ENCODE assay signal across 27 mouse cellular contexts in the genomic region with DNA sequence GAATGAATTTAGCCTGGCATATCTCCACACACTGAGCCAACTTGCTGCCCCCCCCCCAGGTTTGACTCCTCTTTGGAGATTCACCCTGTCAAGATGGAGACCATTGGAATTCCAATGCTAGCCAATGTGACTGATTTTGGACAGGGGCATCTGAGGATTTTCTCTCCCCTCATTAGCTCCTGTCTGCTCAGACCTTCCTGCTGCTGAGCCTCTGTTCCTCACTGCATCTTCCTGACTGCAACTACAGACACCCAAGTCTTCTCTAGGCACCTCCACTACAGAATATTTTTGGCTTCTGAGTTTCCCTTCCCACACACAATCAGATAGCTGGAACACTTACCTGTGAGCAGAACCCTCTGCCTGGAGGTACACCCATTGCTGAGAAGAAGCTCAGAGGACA. TPM values are rescaled to one million over a fixed set of nuclear protein-coding genes. Genes with fewer than 3 reads are reported as not detected.
DNase-seq lines count a peak whose midpoint lies in the region; ATAC-seq and TF ChIP-seq lines count a peak whose summit lies in the region.
"Had no signal": no experiment of that assay in that cellular context is flagged by ENCODE, and none has a peak within 500 bp of the region (broad histone marks: within the 10 kb centered on the region; RNA-seq: fewer than 3 reads in every experiment).

No protein-coding gene starts in this region.

- no peak for TF ChIP-seq CTCF in heart, adult 2 months (IDR thresholded peaks at IDR 0.05)
- TF ChIP-seq CTCF in midbrain, postnatal 0 days (IDR thresholded peaks at IDR 0.05), result no peak

- H3K4me1 ChIP-seq in heart, adult 2 months (ENCODE audit: control insufficient read depth, insufficient read depth, low read length), result no peaks in the 10 kb centered on the region
- H3K4me1 ChIP-seq in limb, embryonic 11.5 days (ENCODE audit: control insufficient read depth, insufficient read depth, low read length), result no peaks in the 10 kb centered on the region
- no peaks in the 10 kb centered on the region for H3K4me1 ChIP-seq in limb, embryonic 10.5 days
- H3K4me1 ChIP-seq in midbrain, embryonic 11.5 days (ENCODE audit: control insufficient read depth, insufficient read depth, low read length), result no peaks in the 10 kb centered on the region
- H3K4me1 ChIP-seq in midbrain, postnatal 0 days (ENCODE audit: insufficient read depth, low read length), result no peaks in the 10 kb centered on the region

- H3K4me3 ChIP-seq in heart, adult 2 months, result no peak overlapping the region
- H3K4me3 ChIP-seq in limb, embryonic 11.5 days (ENCODE audit: low read depth, low read length), result no peak overlapping the region
- H3K4me3 ChIP-seq in limb, embryonic 10.5 days, result no peak overlapping the region
- no peak overlapping the region for H3K4me3 ChIP-seq in midbrain, embryonic 11.5 days (ENCODE audit: low read depth, low read length)
- no peak overlapping the region for H3K4me3 ChIP-seq in midbrain, postnatal 0 days (ENCODE audit: low read depth, low read length)

- ATAC-seq in limb, embryonic 11.5 days (ENCODE audit: insufficient number of reproducible peaks, low FRiP score, low TSS enrichment, low read depth), result no peak
- ATAC-seq in midbrain, embryonic 11.5 days (ENCODE audit: low FRiP score), result no peak
- no peak for ATAC-seq in midbrain, postnatal 0 days (ENCODE audit: low FRiP score)
- ATAC-seq: activated CD4-positive, CD25-positive, alpha-beta regulatory T cell, adult 4 months; CD4-positive, CD25-positive, alpha-beta regulatory T cell, adult 4 months; Patski had no signal

- TF ChIP-seq POLR2A in heart, adult 2 months (IDR thresholded peaks at IDR 0.05; ENCODE audit: insufficient read depth, low read depth, low read length), result no peak

- DNase-seq in heart, adult 11 months, result peak; percentile 84
- DNase-seq in heart, adult 2 months, result no peak
- peak; percentile 4 for DNase-seq in limb, embryonic 11.5 days (ENCODE audit: low spot score)
- DNase-seq in limb, embryonic 10.5 days (ENCODE audit: low spot score), result no peak
- peak; percentile 72 for DNase-seq in midbrain, embryonic 11.5 days (ENCODE audit: low spot score, missing footprints)
- no peak for DNase-seq in midbrain, postnatal 0 days (ENCODE audit: low spot score)
- DNase-seq: adrenal gland, adult 2 months; adrenal gland, adult 8-10 months; adrenal gland, postnatal 10 days; adrenal gland, postnatal 14 days; adrenal gland, postnatal 25 days; adrenal gland, postnatal 36 days; B cell, adult 2 months; cerebellum, adult 11 months; cerebellum, adult 11-12 months; cerebellum, adult 18-20 months had no signal

- no peak overlapping the region for H3K9ac ChIP-seq in heart, adult 2 months (ENCODE audit: low read depth, low read length)
- no peak overlapping the region for H3K9ac ChIP-seq in limb, embryonic 11.5 days (ENCODE audit: low read length)
- H3K9ac ChIP-seq in midbrain, embryonic 11.5 days (ENCODE audit: low read length), result no peak overlapping the region
- H3K9ac ChIP-seq in midbrain, postnatal 0 days (replicated peaks; ENCODE audit: low read length, poor library complexity, severe bottlenecking), result no peak overlapping the region

- no peak for TF ChIP-seq EP300 in heart, adult 2 months (IDR thresholded peaks at IDR 0.05; ENCODE audit: insufficient read depth, low read depth, low read length)

- no peak overlapping the region for H3K27ac ChIP-seq in heart, adult 2 months
- H3K27ac ChIP-seq in limb, embryonic 11.5 days (replicated peaks; ENCODE audit: low read depth, low read length), result no peak overlapping the region
- H3K27ac ChIP-seq in limb, embryonic 10.5 days, result no peak overlapping the region
- no peak overlapping the region for H3K27ac ChIP-seq in midbrain, embryonic 11.5 days (ENCODE audit: low read depth, low read length)
- no peak overlapping the region for H3K27ac ChIP-seq in midbrain, postnatal 0 days (ENCODE audit: low read depth, low read length)

- no peak overlapping the region for H3K4me2 ChIP-seq in limb, embryonic 11.5 days (ENCODE audit: low read depth, severe bottlenecking)
- no peak overlapping the region for H3K4me2 ChIP-seq in midbrain, embryonic 11.5 days
- H3K4me2 ChIP-seq in midbrain, postnatal 0 days (ENCODE audit: low read depth, low read length, poor library complexity, severe bottlenecking), result no peak overlapping the region

- no peaks in the 10 kb centered on the region for H3K36me3 ChIP-seq in heart, adult 2 months (ENCODE audit: control insufficient read depth, insufficient read depth, low read length)
- no peaks in the 10 kb centered on the region for H3K36me3 ChIP-seq in limb, embryonic 11.5 days (ENCODE audit: control insufficient read depth, insufficient read depth, low read length)
- no peaks in the 10 kb centered on the region for H3K36me3 ChIP-seq in limb, embryonic 10.5 days
- no peaks in the 10 kb centered on the region for H3K36me3 ChIP-seq in midbrain, embryonic 11.5 days (ENCODE audit: control insufficient read depth, insufficient read depth, low read length)
- H3K36me3 ChIP-seq in midbrain, postnatal 0 days (ENCODE audit: insufficient read depth, low read length), result no peaks in the 10 kb centered on the region
- H3K36me3 ChIP-seq: G1E had no signal

- intact Hi-C loops in heart, adult 2 months (cut with DNase I), result no loop called here

- no peaks in the 10 kb centered on the region for H3K9me3 ChIP-seq in limb, embryonic 11.5 days (ENCODE audit: control insufficient read depth, low read length)
- no peaks in the 10 kb centered on the region for H3K9me3 ChIP-seq in limb, embryonic 10.5 days (replicated peaks)
- H3K9me3 ChIP-seq in midbrain, embryonic 11.5 days (ENCODE audit: control insufficient read depth, low read length), result no peaks in the 10 kb centered on the region
- H3K9me3 ChIP-seq in midbrain, postnatal 0 days (ENCODE audit: low read length), result no peaks in the 10 kb centered on the region
- H3K9me3 ChIP-seq: G1E had no signal

- H3K27me3 ChIP-seq in heart, adult 2 months (ENCODE audit: control insufficient read depth, insufficient read depth, low read length), result no peaks in the 10 kb centered on the region
- no peaks in the 10 kb centered on the region for H3K27me3 ChIP-seq in limb, embryonic 11.5 days (ENCODE audit: control insufficient read depth, insufficient read depth, low read length)
- H3K27me3 ChIP-seq in limb, embryonic 10.5 days (ENCODE audit: low read depth, poor library complexity, severe bottlenecking), result no peaks in the 10 kb centered on the region
- no peaks in the 10 kb centered on the region for H3K27me3 ChIP-seq in midbrain, embryonic 11.5 days (ENCODE audit: control insufficient read depth, insufficient read depth, low read length)
- H3K27me3 ChIP-seq in midbrain, postnatal 0 days (ENCODE audit: insufficient read depth, low read length), result no peaks in the 10 kb centered on the region

- H3K79me2 ChIP-seq in heart, adult 2 months (replicated peaks; ENCODE audit: control insufficient read depth, insufficient read depth, low read length), result no peaks in the 10 kb centered on the region

RNA-seq across cellular contexts. Expression of gene Psg20, which starts 0.4 kb away (rescaled TPM):
- not detected for total RNA-seq in heart, adult 2 months (2021)
- not detected in 2 replicates for polyA plus RNA-seq in heart, adult 2 months (2012; rRNA removed)
- polyA plus RNA-seq in limb, embryonic 11.5 days (2014; fragmentation: Nextera tagmentation; extraction: Ambion mirVana), result not detected in 2 replicates
- polyA plus RNA-seq in limb, embryonic 10.5 days (2016; fragmentation: Nextera tagmentation; extraction: Ambion mirVana), result not detected in 2 replicates
- polyA plus RNA-seq in midbrain, embryonic 11.5 days (2014; fragmentation: Nextera tagmentation; extraction: Ambion mirVana), result not detected in 2 replicates
- total RNA-seq in midbrain, postnatal 0 days (2014; rRNA removed), result not detected in 2 replicates
- polyA plus RNA-seq in midbrain, postnatal 0 days (2015; fragmentation: Nextera tagmentation; extraction: Ambion mirVana), result not detected in 2 replicates
- total RNA-seq: adrenal gland, adult 18-20 months; adrenal gland, adult 2 months; adrenal gland, adult 8-10 months; adrenal gland, postnatal 10 days; adrenal gland, postnatal 14 days; adrenal gland, postnatal 25 days; adrenal gland, postnatal 36 days; adrenal gland, postnatal 4 days; CH12.LX; ES-E14; G1E; MEL had no signal
- polyA plus RNA-seq: activated CD4-positive, CD25-positive, alpha-beta regulatory T cell, adult 4 months; adrenal gland, adult 2 months; brain, embryonic 14.5 days; C2C12; CD4-positive, CD25-positive, alpha-beta regulatory T cell, adult 4 months; G1E; Patski had no signal

RNA-seq across cellular contexts. Expression of gene Psg21, which starts 29.1 kb away (rescaled TPM):
- total RNA-seq in heart, adult 2 months (2021), result not detected
- polyA plus RNA-seq in heart, adult 2 months (2012; rRNA removed), result not detected in 2 replicates
- not detected in 2 replicates for polyA plus RNA-seq in limb, embryonic 11.5 days (2014; fragmentation: Nextera tagmentation; extraction: Ambion mirVana)
- polyA plus RNA-seq in limb, embryonic 10.5 days (2016; fragmentation: Nextera tagmentation; extraction: Ambion mirVana), result not detected in 2 replicates
- not detected in 2 replicates for polyA plus RNA-seq in midbrain, embryonic 11.5 days (2014; fragmentation: Nextera tagmentation; extraction: Ambion mirVana)
- not detected in 2 replicates for total RNA-seq in midbrain, postnatal 0 days (2014; rRNA removed)
- polyA plus RNA-seq in midbrain, postnatal 0 days (2015; fragmentation: Nextera tagmentation; extraction: Ambion mirVana), result not detected in 2 replicates
- total RNA-seq: adrenal gland, adult 18-20 months; adrenal gland, adult 2 months; adrenal gland, adult 8-10 months; adrenal gland, postnatal 10 days; adrenal gland, postnatal 14 days; adrenal gland, postnatal 25 days; adrenal gland, postnatal 36 days; adrenal gland, postnatal 4 days; CH12.LX; ES-E14; MEL had no signal
- polyA plus RNA-seq: activated CD4-positive, CD25-positive, alpha-beta regulatory T cell, adult 4 months; adrenal gland, adult 2 months; C2C12; CD4-positive, CD25-positive, alpha-beta regulatory T cell, adult 4 months; G1E; Patski had no signal

RNA-seq across cellular contexts. Expression of gene Psg22, which starts 32.3 kb away (rescaled TPM):
- not detected for total RNA-seq in heart, adult 2 months (2021)
- polyA plus RNA-seq in heart, adult 2 months (2012; rRNA removed), result not detected in 2 replicates
- polyA plus RNA-seq in limb, embryonic 11.5 days (2014; fragmentation: Nextera tagmentation; extraction: Ambion mirVana), result not detected in 2 replicates
- polyA plus RNA-seq in limb, embryonic 10.5 days (2016; fragmentation: Nextera tagmentation; extraction: Ambion mirVana), result not detected in 2 replicates
- polyA plus RNA-seq in midbrain, embryonic 11.5 days (2014; fragmentation: Nextera tagmentation; extraction: Ambion mirVana), result not detected in 2 replicates
- total RNA-seq in midbrain, postnatal 0 days (2014; rRNA removed), result not detected in 2 replicates
- not detected in 2 replicates for polyA plus RNA-seq in midbrain, postnatal 0 days (2015; fragmentation: Nextera tagmentation; extraction: Ambion mirVana)
- total RNA-seq: adrenal gland, adult 18-20 months; adrenal gland, adult 2 months; adrenal gland, adult 8-10 months; adrenal gland, postnatal 10 days; adrenal gland, postnatal 14 days; adrenal gland, postnatal 25 days; adrenal gland, postnatal 36 days; adrenal gland, postnatal 4 days; CH12.LX; ES-E14; MEL had no signal
- polyA plus RNA-seq: activated CD4-positive, CD25-positive, alpha-beta regulatory T cell, adult 4 months; adrenal gland, adult 2 months; brain, embryonic 14.5 days; C2C12; CD4-positive, CD25-positive, alpha-beta regulatory T cell, adult 4 months; G1E; Patski had no signal

Comparison
In these comparisons a context has a peak if more than half of its experiments do, and no peak if none do; other contexts are left out.
1. DNase-seq: peak in heart, adult 11 months (single experiment), limb, embryonic 11.5 days (single experiment) and midbrain, embryonic 11.5 days (single experiment); none in heart, adult 2 months (0 of 2), limb, embryonic 10.5 days (single experiment) and midbrain, postnatal 0 days (single experiment).